Mouse (Mus musculus) kidney, embryonic 16.5 days (tissue): Measurements from ENCODE around the gene Gm10974. TPM values are rescaled to one million over a fixed set of nuclear protein-coding genes. Genes with fewer than 3 reads are reported as not detected.

Source experiments
- microRNA-seq: library from miRNA; unstranded; fragments of <30 nt; microRNA quantifications from one replicate; pipeline ENCODE4, GENCODE M21; 2016
- polyA plus RNA-seq: library from polyadenylated mRNA; unstranded; fragments of >200 nt; fragmentation: Nextera tagmentation; extraction: Ambion mirVana; gene quantifications from 2 replicates; pipeline ENCODE4 v1.2.1, GENCODE M21; 2015

Gm10974 gene
- polyA plus RNA-seq, 1 experiment from 2014 or later: not detected

Small RNA genes within 50 kb of the gene (microRNA-seq; reads per million reads assigned to microRNA genes)
- gene Mir7057: not detected

Other genes starting within 250 kb of the Gm10974 start
- gene Lrrk1, start 22.4 kb downstream of the Gm10974 start, polyA plus RNA-seq: 16.7 and 18.1 TPM in 2 replicates
- 43.4 and 48.6 TPM in 2 replicates for gene Aldh1a3, start 61.6 kb downstream of the Gm10974 start, polyA plus RNA-seq